Mouse (Mus musculus) megakaryocyte, embryonic 14.5 days (primary cell): Measurements from ENCODE around the gene Cyp46a1.

Experiments
- FLI1 ChIP-seq: IDR thresholded peaks from 2 replicates; pipeline ENCODE4 v1.6.1; 2012; ENCODE audit warnings: low read length, inconsistent platforms, mixed read lengths
- GATA1 ChIP-seq: IDR thresholded peaks from 3 replicates; pipeline ENCODE4 v1.6.1; 2012; ENCODE audit warnings: mixed read lengths, low read length, inconsistent platforms, borderline replicate concordance

GRCm38 (mm10) chr12:108373611-108374010 is 39.4 kb downstream of the Cyp46a1 start:
- TF ChIP-seq GATA1 (no peak), FLI1 (no peak)
